Mouse (Mus musculus): ENCODE measurements around the gene Ndufv2. TPM values are rescaled to one million over a fixed set of nuclear protein-coding genes. Genes with fewer than 3 reads are reported as not detected.
"Not testable (repeated sequence)": the region's sequence is repeated elsewhere in the genome, so short reads cannot be mapped to it uniquely, and the experiment has no call there.

The Ndufv2 gene
- polyA plus RNA-seq, 1 experiment = 181 TPM

- DNase-seq (ENCODE audit: extremely low spot score in 1 of 2, low spot score in 1 of 2) = no peak
Observed at GRCm38 (mm10) chr17:66090251-66090650, 11.1 kb downstream of the Ndufv2 start.

DNA sequence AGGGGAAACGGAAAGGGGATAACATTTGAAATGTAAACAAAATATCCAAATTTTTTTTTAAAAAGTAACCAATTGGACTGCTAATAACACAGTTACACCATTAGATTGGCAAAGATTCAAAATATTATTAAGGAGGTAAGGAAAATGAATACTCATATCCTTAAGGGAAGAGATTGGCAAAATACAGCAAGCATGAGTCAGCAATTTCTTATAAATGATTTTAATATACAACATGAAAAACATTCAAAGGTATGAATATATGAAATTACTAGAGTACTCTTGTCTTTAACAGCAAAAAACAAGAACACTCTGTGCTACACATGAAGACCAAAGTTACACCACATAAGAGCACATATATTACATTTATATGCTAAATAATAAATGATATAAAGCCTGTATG lies 16.3 kb downstream of the Ndufv2 start:
- DNase-seq (ENCODE audit: extremely low spot score in 1 of 2, low spot score in 1 of 2) = no peak

- DNase-seq (ENCODE audit: extremely low spot score in 1 of 2, low spot score in 1 of 2) = no peak
Observed at GRCm38 (mm10) chr17:66084486-66084885, 16.9 kb downstream of the Ndufv2 start.

- no peak for DNase-seq (ENCODE audit: extremely low spot score in 1 of 2, low spot score in 1 of 2)
Observed at GRCm38 (mm10) chr17:66077437-66077850, 23.9 kb downstream of the Ndufv2 start.

DNA sequence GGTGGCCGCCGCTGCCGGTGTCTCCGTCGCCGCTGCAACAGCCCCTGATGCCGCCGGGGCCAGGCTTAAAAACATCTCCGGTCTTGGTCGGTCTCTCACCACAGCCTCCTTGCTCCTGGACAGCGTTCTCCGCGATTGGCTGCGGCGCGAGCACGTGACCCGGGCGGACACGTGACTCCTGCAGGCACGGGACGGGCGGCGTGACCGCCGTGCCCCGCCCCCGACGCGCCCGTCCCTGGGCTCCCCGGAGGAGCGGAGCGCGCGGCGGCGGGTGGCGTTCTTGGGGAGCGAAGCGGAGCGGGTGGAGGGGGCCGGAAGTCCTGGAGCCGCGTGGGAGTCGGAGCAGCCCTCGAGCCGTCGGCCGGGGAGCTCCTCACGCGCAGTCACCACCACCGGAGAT lies 24.4 kb downstream of the Ndufv2 start, which contains the start of gene Ankrd12:
TSS of gene Ankrd12 (minus strand) at position 156 of the 400 bp plus-strand sequence.
- DNase-seq (ENCODE audit: extremely low spot score in 1 of 2, low spot score in 1 of 2) = peak; percentile 88 to 96

DNA sequence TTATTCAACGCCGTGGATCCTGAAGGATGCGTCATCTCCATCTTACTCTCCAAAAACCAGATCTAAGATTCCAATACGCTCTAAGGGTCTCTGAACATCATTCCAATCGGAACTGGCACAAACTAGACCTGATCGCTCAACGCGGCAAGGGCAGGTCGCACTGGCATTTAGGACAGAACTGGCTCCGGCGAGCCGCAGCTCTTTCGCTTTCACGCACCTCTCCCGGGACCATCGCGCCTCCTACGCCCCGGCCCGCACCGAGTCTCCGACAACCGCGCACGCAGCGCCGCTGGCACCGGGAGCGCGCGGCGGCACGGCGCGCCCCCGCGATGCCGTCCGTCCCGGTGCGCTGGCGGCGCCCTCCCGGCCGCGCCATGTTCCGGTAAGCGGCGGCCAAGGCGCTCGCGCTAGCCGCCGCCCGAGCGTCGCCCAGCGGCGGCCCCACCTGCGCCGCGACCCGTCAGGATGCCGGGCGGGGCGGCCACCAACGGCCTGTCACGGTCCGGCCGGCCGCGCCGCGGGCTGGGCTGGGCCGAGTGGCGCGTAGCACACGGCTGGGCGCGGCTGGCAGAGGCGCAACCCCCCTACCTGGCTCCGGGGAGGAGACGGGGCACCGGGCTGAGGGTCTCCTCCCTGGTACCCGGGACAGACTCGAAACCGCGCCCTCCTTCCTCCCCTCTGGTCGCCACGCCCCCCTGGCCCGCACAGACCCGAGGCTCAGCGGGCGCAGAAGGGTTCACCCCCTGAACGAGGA lies 25.0 kb downstream of the Ndufv2 start:
- peak in 1 of 2 experiments; percentile 55 for DNase-seq (ENCODE audit: extremely low spot score in 1 of 2, low spot score in 1 of 2)

DNA sequence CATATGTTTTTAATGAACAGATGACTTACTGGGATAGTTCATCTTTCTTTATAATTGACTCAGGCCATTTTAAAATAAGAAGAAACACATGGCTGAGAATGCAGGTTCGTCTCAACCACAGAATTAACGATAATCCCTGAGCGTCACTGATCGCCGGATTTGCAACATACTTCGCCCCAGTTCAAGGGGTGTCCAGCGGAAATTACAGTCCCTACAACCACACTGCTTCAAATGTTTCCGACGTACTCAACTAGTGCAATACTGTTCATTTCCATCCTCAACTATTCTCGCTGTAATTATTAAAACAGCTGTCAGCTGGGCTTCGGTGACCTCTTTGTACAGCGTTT lies 25.6 kb downstream of the Ndufv2 start:
- DNase-seq (ENCODE audit: extremely low spot score in 1 of 2, low spot score in 1 of 2) = peak in 1 of 2 experiments; percentile 15

DNA sequence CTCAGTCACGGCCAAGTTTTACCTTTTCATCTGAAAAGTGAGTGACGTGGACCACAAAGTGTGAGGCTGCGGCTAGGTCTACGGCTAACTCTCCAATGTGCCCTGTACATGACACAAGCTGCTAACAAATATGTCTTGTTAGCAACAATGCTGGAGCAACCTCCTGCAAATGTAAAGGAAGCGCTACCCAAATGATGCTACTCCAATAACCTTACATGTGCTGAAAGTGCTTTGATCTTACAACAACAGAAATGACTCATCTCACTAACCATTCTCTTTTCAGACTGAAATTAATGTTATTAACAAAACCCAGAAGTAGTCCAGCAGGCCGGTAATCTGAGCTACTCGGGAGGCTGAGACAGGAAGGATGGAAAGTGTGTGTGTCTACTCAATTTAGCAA lies 27.4 kb downstream of the Ndufv2 start:
- DNase-seq (ENCODE audit: extremely low spot score in 1 of 2, low spot score in 1 of 2) = no peak

GRCm38 (mm10) chr17:66069036-66069435 lies 32.3 kb downstream of the Ndufv2 start:
- not testable (repeated sequence) for DNase-seq (ENCODE audit: extremely low spot score in 1 of 2, low spot score in 1 of 2)

GRCm38 (mm10) chr17:66065115-66065514 lies 36.2 kb downstream of the Ndufv2 start:
- no peak for DNase-seq (ENCODE audit: extremely low spot score in 1 of 2, low spot score in 1 of 2)

GRCm38 (mm10) chr17:66061241-66061938 lies 40.0 kb downstream of the Ndufv2 start:
- DNase-seq (ENCODE audit: extremely low spot score in 1 of 2, low spot score in 1 of 2) = no peak

- DNase-seq (ENCODE audit: extremely low spot score in 1 of 2, low spot score in 1 of 2) = no peak
Observed at GRCm38 (mm10) chr17:66058160-66058559, 43.2 kb downstream of the Ndufv2 start.

GRCm38 (mm10) chr17:66057145-66057544 lies 44.2 kb downstream of the Ndufv2 start:
- no peak for DNase-seq (ENCODE audit: extremely low spot score in 1 of 2, low spot score in 1 of 2)

- no peak for DNase-seq (ENCODE audit: extremely low spot score in 1 of 2, low spot score in 1 of 2)
Observed at GRCm38 (mm10) chr17:66053349-66053748, 48.0 kb downstream of the Ndufv2 start.

DNA sequence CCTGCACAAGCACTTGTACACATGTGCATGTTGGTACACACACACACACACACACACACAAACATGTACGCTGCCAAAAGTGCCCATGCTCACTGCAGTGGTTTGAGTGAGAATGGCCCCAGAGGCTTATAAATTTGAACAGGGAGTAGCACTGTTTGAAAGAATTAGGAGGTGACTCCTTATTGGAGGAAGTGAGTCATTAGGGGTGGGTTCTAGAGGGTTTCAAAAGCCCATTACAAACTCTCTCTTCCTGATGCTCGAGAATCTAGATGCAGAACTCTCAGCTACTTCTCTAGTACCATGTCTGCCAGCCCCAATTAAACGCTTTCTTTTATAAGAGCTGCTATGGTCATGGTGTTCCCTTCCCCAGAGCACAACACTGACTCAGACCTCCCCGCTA lies 52.6 kb downstream of the Ndufv2 start:
- no peak for DNase-seq (ENCODE audit: extremely low spot score in 1 of 2, low spot score in 1 of 2)

DNA sequence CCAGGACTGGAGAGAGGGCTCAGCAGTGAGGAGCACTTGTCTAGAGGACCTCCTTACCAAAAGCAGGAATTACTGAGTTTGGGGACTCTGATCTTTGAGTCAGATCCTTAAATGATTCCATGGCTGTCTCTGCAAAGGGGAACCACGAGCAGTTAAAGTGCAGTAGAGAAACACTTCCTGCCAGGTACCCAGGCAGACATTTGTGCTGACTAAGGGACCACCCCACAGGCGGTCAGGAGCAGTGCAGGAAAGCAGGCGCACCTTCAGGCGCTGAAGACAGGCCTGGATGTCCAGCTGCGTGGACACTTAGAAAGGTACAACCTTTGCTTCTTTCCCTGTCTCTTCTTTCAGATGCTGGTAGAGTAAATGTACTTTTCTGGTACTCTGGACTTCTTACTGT lies 53.2 kb downstream of the Ndufv2 start:
- no peak for DNase-seq (ENCODE audit: extremely low spot score in 1 of 2, low spot score in 1 of 2)

GRCm38 (mm10) chr17:66043679-66044078 lies 57.7 kb downstream of the Ndufv2 start:
- not testable (repeated sequence) for DNase-seq (ENCODE audit: extremely low spot score in 1 of 2, low spot score in 1 of 2)

GRCm38 (mm10) chr17:66041020-66041419 lies 60.3 kb downstream of the Ndufv2 start:
- no peak for DNase-seq (ENCODE audit: extremely low spot score in 1 of 2, low spot score in 1 of 2)

DNA sequence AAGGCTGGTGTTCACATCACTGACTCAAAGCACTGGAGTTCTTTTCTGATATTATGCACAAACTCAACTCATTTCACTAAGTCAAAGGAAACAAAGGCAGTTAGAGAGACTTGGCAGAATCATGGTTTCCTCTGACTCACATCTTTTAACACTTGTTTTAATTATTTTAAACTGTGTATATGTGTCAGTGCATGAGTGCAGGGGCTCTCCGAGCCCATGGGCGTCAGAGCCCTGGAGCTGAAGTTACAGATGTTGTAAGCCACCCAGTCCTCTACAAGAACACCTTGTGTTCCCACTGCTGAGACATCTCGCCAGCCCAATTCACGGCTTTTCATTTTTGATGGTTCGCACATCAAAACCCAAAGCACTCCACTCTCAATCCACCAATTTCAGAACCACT lies 68.1 kb downstream of the Ndufv2 start:
- DNase-seq (ENCODE audit: extremely low spot score in 1 of 2, low spot score in 1 of 2) = peak in 1 of 2 experiments; percentile 13

DNA sequence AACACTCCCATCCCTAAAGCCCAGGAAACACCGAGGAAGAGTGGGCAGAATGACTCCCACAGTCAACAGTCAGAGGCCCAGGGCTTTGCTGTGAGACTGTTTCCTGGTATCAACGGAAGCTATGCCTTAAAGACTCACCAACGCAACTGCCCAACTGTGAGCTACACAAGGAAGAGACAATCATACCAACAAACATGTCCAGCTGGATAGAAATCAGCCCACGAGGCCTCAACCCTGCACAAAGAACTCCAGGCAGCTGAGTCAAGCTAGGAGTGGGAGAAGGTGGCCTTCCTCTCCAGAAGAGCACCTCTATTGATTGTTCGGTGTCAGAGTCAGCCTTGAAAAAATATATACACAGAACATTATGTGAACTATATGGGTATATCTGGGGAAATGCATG lies 69.4 kb downstream of the Ndufv2 start:
- DNase-seq (ENCODE audit: extremely low spot score in 1 of 2, low spot score in 1 of 2) = no peak
